Mouse (Mus musculus) thymus, postnatal 0 days (tissue): ENCODE results near the gene Kcng4. TPM values are rescaled to one million over a fixed set of nuclear protein-coding genes. Genes with fewer than 3 reads are reported as not detected.

Experiments
- DNase-seq: peaks from one replicate; pipeline ENCODE4 v3.0.0-alpha.2; 2015; ENCODE audit warnings: low spot score
- polyA plus RNA-seq: library from polyadenylated mRNA; unstranded; fragments of >200 nt; fragmentation: Nextera tagmentation; extraction: Ambion mirVana; gene quantifications from 2 replicates; pipeline ENCODE4 v1.2.1, GENCODE M21; 2015

The Kcng4 gene
- polyA plus RNA-seq, 1 experiment from 2014 or later: 0.07 TPM

DNA sequence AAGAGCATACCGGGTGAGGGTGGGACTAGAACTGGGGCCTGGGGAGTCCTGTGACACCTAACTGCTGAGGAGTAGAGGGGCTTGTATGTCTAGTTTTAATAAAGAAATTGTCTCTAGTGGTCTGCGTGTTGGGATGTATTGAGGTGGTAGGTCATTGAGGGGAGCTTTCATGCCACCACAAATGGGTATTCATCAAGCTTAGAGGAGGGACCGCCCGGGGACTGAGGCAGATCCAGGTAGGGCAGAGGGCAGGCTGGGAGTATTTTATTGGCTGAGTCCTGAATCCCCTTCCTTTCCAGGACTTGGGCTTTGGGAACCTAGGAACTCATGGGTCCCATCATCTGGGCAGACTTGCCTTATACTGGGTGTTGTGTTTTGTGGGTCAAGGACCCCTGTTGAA is 18.7 kb downstream of the Kcng4 start:
- no peak for DNase-seq

DNA sequence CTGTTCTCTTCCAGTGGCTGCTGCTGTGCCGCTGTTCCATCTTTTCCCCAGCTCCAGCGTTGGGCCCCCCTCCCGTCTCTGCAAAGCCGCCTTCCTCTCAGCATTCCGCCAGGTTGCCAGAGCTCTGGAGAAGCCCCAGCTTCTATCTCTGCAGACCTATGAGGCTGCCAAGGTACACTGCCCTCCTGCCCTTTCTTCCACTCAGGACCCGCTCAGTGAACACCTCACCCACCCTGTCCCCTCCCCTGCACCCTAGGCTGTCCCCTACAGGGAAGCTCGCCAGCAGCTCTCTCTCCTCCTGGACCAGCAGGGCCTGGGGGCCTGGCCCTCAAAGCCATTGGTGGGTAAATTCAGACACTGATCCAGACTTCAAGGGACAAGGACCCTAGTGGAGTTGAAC is 19.1 kb downstream of the Kcng4 start:
- no peak for DNase-seq

DNA sequence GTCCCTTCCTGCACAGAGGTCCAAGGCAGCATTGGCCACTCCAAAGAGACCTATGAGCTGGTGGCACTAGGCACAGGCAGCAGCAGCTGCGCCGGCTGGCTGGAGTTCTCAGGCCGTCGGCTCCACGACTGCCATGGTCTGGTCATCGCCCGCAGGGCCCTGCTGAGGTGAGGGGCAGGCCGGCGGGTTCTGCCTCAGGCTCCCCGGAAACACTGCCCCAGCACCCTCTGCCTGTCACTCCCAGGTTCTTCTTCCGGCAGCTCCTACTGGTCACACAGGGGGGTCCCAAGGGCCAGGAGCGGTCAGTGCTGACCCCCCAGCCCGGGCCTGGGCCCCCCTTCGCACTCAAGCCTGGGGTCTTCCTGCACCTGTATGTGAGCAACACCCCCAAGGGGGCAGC is 20.4 kb downstream of the Kcng4 start:
- DNase-seq: no peak

- DNase-seq: no peak
These were observed 23.0 kb downstream of the Kcng4 start, which contains the start of gene Adad2 for GRCm38 (mm10) chr8:119612471-119612870. Adad2 (plus strand) TSS chr8:119612747.

GRCm38 (mm10) chr8:119606224-119606623 is 29.3 kb downstream of the Kcng4 start:
- no peak for DNase-seq

DNA sequence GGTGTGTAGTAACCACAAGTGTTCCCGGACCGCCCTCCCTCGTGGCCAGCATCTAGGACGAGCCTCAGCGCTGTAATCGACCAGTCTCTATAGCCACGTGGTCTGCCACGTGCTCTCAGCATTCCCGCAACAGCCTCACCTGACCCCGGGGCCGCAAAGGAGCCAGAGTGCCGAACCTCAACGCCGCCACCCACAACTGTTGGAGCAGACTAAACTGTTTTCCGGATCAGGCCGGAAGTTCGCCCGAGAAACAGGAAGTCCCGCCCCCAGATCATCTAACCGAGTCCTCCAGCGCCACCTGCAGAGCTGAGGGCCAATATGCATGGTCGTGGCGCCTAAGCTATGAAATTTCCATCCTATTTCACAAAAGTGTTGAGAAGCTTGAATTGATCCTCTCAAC is 30.5 kb downstream of the Kcng4 start, which contains the start of gene Taf1c:
Taf1c (minus strand) TSS at position 227 of the 400 bp plus-strand sequence.
- DNase-seq: peak; percentile 95

GRCm38 (mm10) chr8:119604398-119604803 is 31.1 kb downstream of the Kcng4 start:
- no peak for DNase-seq

GRCm38 (mm10) chr8:119603771-119604170 is 31.7 kb downstream of the Kcng4 start:
- DNase-seq: no peak

- no peak for DNase-seq
These were observed 44.0 kb downstream of the Kcng4 start for GRCm38 (mm10) chr8:119591456-119591855.

GRCm38 (mm10) chr8:119590348-119590747 is 45.1 kb downstream of the Kcng4 start:
- DNase-seq: no peak

- no peak for DNase-seq
These were observed 46.6 kb downstream of the Kcng4 start for GRCm38 (mm10) chr8:119588844-119589243.

DNA sequence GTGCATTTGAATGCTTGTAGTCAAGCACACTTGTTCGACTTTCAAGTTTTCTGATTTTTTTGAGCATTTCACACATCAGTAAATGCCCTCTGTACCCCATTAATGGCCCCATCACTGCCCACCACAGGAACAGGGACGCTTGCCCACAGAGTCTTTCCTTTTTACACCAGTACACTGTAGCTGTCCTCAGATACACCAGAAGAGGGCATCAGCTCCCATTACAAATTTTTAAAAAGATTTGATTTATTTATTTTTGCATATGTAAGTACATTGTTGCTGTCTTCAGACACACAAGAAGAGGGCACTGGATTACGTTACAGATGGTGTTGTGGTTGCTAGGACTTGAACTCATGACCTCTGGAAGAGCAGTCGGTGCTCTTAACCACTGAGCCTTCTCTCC is 47.2 kb downstream of the Kcng4 start:
- no peak for DNase-seq

GRCm38 (mm10) chr8:119585901-119586300 is 49.6 kb downstream of the Kcng4 start:
- peak; percentile 85 for DNase-seq

GRCm38 (mm10) chr8:119580441-119581161 is 54.9 kb downstream of the Kcng4 start:
- no peak for DNase-seq

DNA sequence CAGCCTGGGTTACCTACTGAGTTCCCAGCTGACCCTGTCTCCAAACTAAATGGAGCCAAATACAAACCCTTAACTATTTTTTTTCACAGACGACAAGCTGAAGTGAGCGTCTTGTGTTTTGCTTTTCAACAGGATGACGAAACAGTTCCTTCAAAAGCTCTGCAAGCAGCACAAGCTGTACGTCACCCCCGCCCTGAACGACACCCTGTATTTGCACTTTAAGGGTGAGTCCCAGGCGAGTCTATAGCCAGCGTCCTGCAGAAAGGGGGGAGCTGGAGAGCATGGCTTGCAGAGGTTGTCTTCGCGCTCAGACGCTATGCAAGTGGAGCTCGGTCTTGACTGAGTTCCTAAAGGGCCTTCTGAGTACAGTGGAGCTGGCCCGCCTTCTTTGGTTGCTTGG is 56.4 kb downstream of the Kcng4 start:
- DNase-seq: no peak

DNA sequence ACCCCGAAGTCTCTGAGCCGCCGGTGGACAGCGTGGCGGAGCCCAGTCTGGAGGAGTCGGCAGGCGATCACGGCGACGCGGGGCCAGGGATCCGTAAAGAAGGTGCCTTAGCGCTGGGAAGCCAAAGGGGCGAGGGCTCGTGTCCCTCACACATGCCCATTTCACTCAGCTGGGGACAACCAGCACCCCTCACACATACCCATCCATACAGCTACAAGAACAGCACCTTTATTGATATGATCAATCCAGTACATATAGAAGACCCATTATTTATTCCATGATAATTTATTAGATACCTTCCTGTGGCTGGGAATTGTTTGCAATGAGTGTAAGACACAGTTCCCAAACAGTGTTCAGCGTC is 60.1 kb downstream of the Kcng4 start:
- no peak for DNase-seq

DNA sequence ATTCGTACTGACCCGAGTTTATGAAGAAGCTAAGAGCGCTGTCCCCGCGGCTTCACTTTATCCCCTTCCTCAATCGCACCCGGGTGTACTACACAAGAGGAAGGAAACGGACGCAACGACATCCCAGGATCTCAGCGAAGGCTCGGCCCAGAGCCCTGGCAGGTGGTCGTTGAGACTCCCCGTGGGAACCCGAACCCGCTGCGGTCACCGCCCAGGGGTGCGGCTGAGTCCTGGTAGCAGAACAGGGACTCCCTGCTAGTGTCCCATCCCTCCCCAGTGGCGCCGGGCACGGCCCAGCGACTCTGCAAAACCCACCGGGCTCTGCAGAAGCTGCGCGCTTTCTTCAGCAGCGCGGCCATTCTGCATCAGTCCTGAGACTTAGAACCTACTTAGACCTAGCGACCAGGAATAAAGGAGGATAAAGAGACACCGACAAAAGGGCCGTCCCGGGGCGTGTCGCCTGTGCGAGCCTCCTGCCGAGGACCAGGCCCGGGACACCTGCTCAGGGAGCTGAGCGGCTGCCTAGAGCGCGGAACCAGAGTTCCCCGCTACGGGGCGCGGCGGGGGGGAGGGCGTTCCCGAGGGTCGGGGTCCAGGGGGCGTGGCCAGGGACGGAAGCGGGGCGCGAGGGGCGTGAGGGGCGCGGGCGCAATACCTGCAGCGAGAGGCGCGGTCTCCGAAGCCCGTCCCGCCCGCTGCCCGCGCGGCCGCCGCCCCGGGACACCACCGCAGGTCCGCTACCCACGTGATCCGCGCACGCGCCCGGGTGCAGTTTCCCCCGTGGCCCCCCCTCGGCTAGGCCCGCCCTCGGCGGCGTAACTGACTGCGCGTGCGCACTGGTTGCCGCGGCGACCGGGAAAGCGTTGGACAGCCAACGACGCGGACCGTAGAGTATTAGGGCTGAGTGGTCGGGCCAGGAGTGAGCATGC is 60.8 kb downstream of the Kcng4 start, which contains the start of the genes Hsdl1 and Dnaaf1:
Hsdl1 (minus strand) TSS at position 747 of the 929 bp plus-strand sequence.
Dnaaf1 (plus strand) TSS at position 799 of the 929 bp plus-strand sequence.
- peak; percentile 93 for DNase-seq

Other genes with a start within 250 kb of the Kcng4 start
- 11.6 and 13.4 TPM in 2 replicates for gene Mlycd, start 240.8 kb downstream of the Kcng4 start, polyA plus RNA-seq
- gene Osgin1, start 201.6 kb downstream of the Kcng4 start, polyA plus RNA-seq: 1.4 and 1.6 TPM in 2 replicates
- gene Necab2, start 189.0 kb downstream of the Kcng4 start, polyA plus RNA-seq: 0.12 TPM in 2 replicates
- 0.18 TPM in 1 of 2 replicates, not detected in the other for gene Slc38a8, start 134.0 kb downstream of the Kcng4 start, polyA plus RNA-seq
- 88.5 and 92.3 TPM in 2 replicates for gene Mbtps1, start 76.9 kb downstream of the Kcng4 start, polyA plus RNA-seq
- gene Hsdl1, start 60.5 kb downstream of the Kcng4 start, polyA plus RNA-seq: 185 and 200 TPM in 2 replicates
- 1.6 and 1.7 TPM in 2 replicates for gene Dnaaf1, start 60.4 kb downstream of the Kcng4 start, polyA plus RNA-seq
- 29.5 and 29.8 TPM in 2 replicates for gene Taf1c, start 30.5 kb downstream of the Kcng4 start, polyA plus RNA-seq
- gene Adad2, start 22.9 kb downstream of the Kcng4 start, polyA plus RNA-seq: not detected in 2 replicates
- 0.91 and 0.99 TPM in 2 replicates for gene Wfdc1, start 30.7 kb upstream of the Kcng4 start, polyA plus RNA-seq
- 0.27 and 0.29 TPM in 2 replicates for gene Atp2c2, start 64.3 kb upstream of the Kcng4 start, polyA plus RNA-seq
- 9.0 and 9.2 TPM in 2 replicates for gene Tldc1, start 142.7 kb upstream of the Kcng4 start, polyA plus RNA-seq
- 94.3 and 127 TPM in 2 replicates for gene Cotl1, start 204.9 kb upstream of the Kcng4 start, polyA plus RNA-seq
- gene Klhl36, start 226.6 kb upstream of the Kcng4 start, polyA plus RNA-seq: 19.1 and 20.5 TPM in 2 replicates